Mouse (Mus musculus) heart, adult 2 months (tissue): ENCODE results near the gene Slc2a12.

Experiments used
- CTCF ChIP-seq: fragments of 200-600 bp; IDR thresholded peaks from 2 replicates; pipeline ENCODE4 v1.8.1; 2022; ENCODE audit warnings: antibody characterized with exemption, mild to moderate bottlenecking, moderate library complexity
- EP300 ChIP-seq: fragments of 200-500 bp; IDR thresholded peaks from 2 replicates; pipeline ENCODE4 v1.6.1; 2011; ENCODE audit warnings: low read depth, low read length, control low read depth; ENCODE audit not compliant: insufficient read depth
- POLR2A ChIP-seq: fragments of 200-500 bp; IDR thresholded peaks from 2 replicates; pipeline ENCODE4 v1.6.1; 2011; ENCODE audit warnings: mild to moderate bottlenecking, low read depth, low read length, control low read depth; ENCODE audit not compliant: insufficient read depth

- TF ChIP-seq POLR2A: no peak
- TF ChIP-seq CTCF: no peak
- TF ChIP-seq EP300: no peak
These were observed 14.5 kb downstream of the Slc2a12 start for GRCm38 (mm10) chr10:22659386-22659725.
